Mouse (Mus musculus) G1E-ER4 (cell line): ENCODE results near the gene 4932414N04Rik. TPM values are rescaled to one million over a fixed set of nuclear protein-coding genes. Genes with fewer than 3 reads are reported as not detected.

ENCODE experiments used
- GATA1 ChIP-seq: IDR thresholded peaks from one replicate; pipeline ENCODE4 v1.8.0; 2012; ENCODE audit warnings: low read length, inconsistent platforms
- polyA plus RNA-seq: library from polyadenylated mRNA; stranded (reverse); fragments of >175 nt; gene quantifications from 2 replicates; pipeline ENCODE4 v1.2.3, GENCODE M21; 2012

Gene 4932414N04Rik
- polyA plus RNA-seq, 1 experiment, result not detected

DNA sequence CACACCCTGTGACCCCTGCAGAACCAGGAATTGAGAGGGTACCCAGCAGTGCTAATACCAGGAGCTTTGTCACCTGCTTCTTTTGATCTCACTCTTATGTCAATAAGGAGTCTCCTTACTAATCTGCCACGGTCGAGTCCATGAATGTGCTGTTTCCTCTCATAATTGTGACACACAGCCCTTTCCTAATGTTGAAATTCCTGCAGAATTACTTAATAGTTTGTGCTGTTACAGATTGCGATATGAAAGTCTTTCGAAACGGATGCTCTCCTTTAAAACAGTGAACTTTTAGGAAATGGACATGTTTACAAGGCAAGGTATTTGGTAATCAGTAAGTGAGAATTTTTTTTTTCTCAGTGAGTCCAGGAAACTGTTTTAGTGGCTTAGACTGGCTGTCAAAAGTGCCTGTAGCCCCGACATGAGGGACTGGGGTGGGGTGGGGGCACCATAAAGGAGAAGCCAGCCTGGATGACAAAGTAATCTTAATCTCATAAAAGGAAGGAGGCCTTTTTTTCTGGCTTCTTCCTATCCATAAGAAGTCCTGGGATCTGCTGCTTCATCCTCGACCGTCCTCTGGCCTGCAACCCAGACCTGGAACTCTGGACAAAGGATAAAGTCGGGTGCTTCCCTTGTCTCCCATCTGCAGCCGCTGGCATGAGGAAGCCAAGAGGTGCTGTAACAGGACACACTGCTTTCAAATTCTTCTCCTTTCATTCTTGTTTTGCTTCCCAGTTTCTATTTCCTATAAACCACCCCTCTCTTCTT is 139.9 kb downstream of the 4932414N04Rik start:
- TF ChIP-seq GATA1, result no peak

DNA sequence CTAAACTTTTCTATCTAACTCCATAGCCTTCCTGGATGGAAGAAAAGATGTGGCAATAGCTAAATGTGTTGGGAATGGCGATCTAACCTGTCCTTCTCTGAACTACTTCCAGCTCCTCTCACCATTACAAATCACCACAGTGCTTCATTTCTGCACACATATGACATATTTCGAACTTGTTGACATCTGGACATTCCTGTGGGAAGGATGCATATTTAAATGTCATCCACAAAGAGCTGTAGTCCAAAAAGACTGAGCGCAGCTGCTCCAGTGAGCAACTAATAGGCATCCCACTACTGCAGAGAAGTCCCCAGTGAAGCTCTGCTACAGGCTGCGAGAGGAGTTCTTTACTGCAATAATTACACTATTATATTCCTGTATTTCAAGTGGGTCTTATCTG is 140.8 kb downstream of the 4932414N04Rik start:
- TF ChIP-seq GATA1, result no peak

Other genes with a start within 250 kb of the 4932414N04Rik start
- gene Stk39, start 184.2 kb upstream of the 4932414N04Rik start, polyA plus RNA-seq, result not detected in 2 replicates
- gene 4933409G03Rik, start 74.1 kb upstream of the 4932414N04Rik start, polyA plus RNA-seq, result not detected in 2 replicates
- 8.7 and 10.2 TPM in 2 replicates for gene Cers6, start 205.0 kb downstream of the 4932414N04Rik start, polyA plus RNA-seq